Mouse (Mus musculus) retina, embryonic 14.5 days (tissue): Measurements from ENCODE around the gene Aff4.
A peak's percentile ranks its signal among the peaks of the same experiment; 100 is the strongest.

Source experiments
- DNase-seq: peaks from one replicate; pipeline ENCODE4 v3.0.0-alpha.2; 2015; ENCODE audit warnings: low spot score

Aff4 gene

DNA sequence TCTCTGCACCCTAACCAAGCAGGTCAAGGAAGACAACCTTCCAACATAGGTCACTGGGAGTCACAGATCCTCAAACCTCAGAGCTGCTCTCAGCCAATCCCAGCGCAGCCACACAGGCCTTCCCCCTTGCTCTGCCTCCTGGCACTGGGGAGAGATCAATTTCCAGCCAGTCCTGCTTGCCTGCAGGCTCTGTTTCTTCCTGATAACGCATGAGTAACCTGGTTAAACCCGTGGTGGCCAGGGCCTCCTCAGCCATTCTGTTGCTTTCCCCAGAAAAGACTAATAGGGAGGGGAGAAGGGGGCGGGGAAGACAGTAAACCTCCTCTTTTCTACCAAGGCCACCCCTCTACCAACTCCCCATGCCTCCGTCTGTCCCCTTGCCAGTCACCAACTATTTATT, 111.1 kb downstream of the Aff4 start:
- no peak for DNase-seq

DNA sequence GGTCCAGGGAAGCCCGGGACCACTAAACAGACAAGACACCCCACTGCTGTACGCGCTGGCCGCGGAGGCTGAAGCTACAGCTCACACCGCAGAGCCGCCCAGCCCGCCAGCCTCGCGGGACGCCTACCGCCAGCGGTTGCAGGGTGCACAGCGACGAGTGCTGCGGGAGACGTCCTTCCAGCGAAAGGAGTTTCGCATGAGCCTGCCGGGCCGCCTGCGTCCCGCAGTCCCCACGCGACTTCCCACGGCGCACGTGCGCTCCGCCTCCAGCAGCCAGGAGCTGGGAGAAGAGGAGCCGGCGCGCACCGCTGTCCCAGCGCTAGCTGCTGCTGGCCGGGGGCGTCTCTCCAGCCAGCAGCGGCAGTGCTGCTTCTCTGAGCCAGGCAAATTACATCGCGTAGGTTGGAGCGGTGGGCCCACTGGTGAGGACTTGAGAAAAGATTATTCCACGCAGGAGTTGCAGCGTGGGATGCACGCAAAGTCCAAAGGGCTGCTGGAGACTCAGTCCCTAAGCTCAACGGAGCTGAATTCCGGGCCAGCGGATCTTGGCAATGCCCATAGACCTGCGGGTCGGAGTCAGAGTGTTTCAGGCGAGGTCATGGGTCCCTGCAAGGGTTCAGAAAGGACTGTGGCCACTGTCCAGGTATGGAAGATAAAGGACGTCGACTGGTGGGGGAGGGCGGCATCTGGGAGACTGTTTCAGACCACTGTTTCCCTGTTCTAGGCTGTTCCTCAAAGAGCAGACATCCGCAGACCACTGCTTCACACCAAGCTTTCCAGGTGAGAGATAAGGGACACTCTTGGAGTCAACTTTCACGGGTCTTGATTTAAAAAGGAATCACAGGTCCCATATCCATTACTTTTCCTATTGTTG, 113.2 kb downstream of the Aff4 start:
- peak; percentile 62 for DNase-seq

- peak; percentile 91 for DNase-seq
Measured at GRCm38 (mm10) chr11:53466231-53466971, 115.8 kb downstream of the Aff4 start.

DNA sequence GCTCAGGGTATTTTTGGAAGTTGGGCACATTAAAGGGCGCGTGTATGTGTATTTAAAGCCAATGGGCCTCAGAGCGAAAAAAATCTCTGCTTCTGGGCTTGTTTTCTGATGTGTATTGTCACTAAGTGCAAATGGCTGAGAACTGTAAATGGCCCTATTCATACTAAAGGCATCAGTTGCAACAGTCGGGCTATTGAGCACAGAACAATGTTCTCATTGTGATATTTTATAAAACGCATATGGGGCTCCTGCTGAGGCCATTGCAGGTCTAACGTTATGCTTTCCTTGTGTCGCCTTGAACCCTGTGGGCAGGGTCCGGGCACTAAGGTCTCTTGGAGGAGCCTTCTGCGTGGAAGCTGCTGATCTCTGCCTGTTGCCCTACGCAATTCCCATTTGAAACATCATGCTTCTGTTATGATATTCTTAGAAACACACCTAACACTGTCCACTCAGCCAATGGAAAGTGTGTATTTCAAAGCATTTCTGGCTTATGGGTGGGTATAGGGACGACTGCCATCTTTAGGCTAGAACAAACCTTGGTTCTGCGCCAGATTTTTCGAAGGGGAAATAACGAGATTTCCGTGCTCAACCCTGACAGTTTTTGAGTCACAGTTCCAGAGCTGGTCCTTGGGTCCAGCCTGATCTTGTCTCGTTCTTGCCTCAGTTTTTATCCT, 118.8 kb downstream of the Aff4 start:
- DNase-seq: no peak

DNA sequence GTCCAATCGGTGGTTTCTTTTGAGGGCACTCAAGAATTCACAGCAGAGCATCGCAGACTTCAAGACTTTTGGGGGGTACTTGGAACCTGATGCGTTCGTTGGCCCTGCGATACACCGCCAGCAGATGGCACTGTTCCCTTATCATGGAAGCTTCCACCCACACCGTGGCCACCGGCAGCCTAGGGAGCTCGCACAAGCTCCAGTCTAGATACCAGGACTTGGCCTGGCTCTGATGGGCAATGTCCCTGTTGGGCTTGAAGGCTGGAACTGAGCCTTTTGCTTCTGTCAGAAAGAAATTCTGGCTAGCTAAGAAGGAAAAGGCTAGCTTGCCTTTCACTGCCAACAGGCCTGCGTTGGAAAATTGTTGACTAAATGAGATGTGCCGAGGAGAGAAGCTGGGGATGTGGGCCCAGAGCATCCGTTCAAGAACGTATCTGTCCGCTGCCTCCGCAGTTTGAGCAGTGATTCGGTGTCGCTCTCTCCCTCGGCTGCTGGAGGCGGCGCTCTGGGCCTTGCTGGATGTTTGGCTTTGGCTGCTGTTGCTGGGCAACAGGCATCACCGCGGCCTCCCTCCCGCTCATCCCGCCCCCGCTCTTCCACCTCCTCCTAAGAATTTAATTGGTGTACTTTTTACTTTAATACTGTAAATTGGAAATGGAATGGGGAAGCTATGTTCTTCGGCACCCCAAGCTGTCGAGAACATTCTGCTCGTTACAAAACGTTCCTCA, 119.5 kb downstream of the Aff4 start, which contains the start of gene Gm9837:
Gm9837 (minus strand) TSS at position 512 of the 728 bp plus-strand sequence.
- DNase-seq: peak; percentile 96
